10 mouse cellular contexts compared by ENCODE assay signal in genomic region chr9:61293223-61293985, GRCm38 (mm10).
DNase-seq lines count a peak whose midpoint lies in the region; ATAC-seq and TF ChIP-seq lines count a peak whose summit lies in the region.
"Had no signal": no experiment of that assay in that cellular context is flagged by ENCODE, and none has a peak within 500 bp of the region (broad histone marks: within the 10 kb centered on the region; RNA-seq: fewer than 3 reads in every experiment).

No protein-coding gene starts in this region.

- peak overlapping the region; percentile 63 for H3K27ac ChIP-seq in ES-E14 (ENCODE audit: insufficient read depth, low read depth, low read length, poor library complexity, severe bottlenecking)
- H3K27ac ChIP-seq in forebrain, embryonic 11.5 days (ENCODE audit: low read depth, low read length) = peak overlapping the region; percentile 66
- 0 out of 2 replicates have a peak overlapping the region, but pooled peaks have one; percentile 23 for H3K27ac ChIP-seq in limb, embryonic 12.5 days
- H3K27ac ChIP-seq: layer of hippocampus, adult 2 months had no signal

- no peaks in the 10 kb centered on the region for H3K36me3 ChIP-seq in ES-E14 (ENCODE audit: control insufficient read depth, insufficient read depth, low read length, poor library complexity, severe bottlenecking)
- H3K36me3 ChIP-seq in forebrain, embryonic 11.5 days (ENCODE audit: control insufficient read depth, insufficient read depth, low read length) = no peaks in the 10 kb centered on the region
- no peaks in the 10 kb centered on the region for H3K36me3 ChIP-seq in limb, embryonic 12.5 days

- H3K4me2 ChIP-seq in forebrain, embryonic 11.5 days (ENCODE audit: low read depth, low read length, severe bottlenecking) = no peak overlapping the region
- H3K4me2 ChIP-seq in limb, embryonic 12.5 days = no peak overlapping the region

- H3K4me1 ChIP-seq in ES-E14 (ENCODE audit: control insufficient read depth in 2 of 2, insufficient read depth in 2 of 2, low read length in 2 of 2, poor library complexity in 1 of 2) = peaks cover 4 to 44% of the 10 kb centered on the region in 2 experiments; a peak in 3 of 4 replicates
- H3K4me1 ChIP-seq in forebrain, embryonic 11.5 days (replicated peaks; ENCODE audit: control insufficient read depth, insufficient read depth, low read length) = peaks cover 12% of the 10 kb centered on the region
- H3K4me1 ChIP-seq in limb, embryonic 12.5 days (replicated peaks) = peaks cover 30% of the 10 kb centered on the region

- peak; percentile 81 for DNase-seq in ES-E14 (ENCODE audit: low read depth, low spot score)
- DNase-seq in brain, adult 2 months (ENCODE audit: low read depth, low spot score) = peak; percentile 98
- DNase-seq in forebrain, embryonic 11.5 days (ENCODE audit: low spot score) = peak; percentile 80
- no peak for DNase-seq in B cell, adult 2 months
- DNase-seq in right cerebral cortex, postnatal 25 days = no peak
- DNase-seq in thymus, postnatal 25 days = no peak
- DNase-seq: heart, postnatal 4 days; thymus, postnatal 4 days had no signal

- 7% methylated on average over 11 of the region's 11 CpGs for WGBS in forebrain, embryonic 11.5 days
- WGBS in limb, embryonic 12.5 days = 25% methylated on average over 11 of the region's 11 CpGs

- in situ Hi-C loops in ES-E14 (cut with MboI; ENCODE audit: low sequenced_read_pairs in 2 of 2, unreplicated experiment in 2 of 2) = no loop called here

- H3K9ac ChIP-seq in ES-E14 (ENCODE audit: insufficient read depth, low read depth, low read length, poor library complexity, severe bottlenecking) = 0 out of 2 replicates have a peak overlapping the region, but pooled peaks have one; percentile 5
- H3K9ac ChIP-seq in forebrain, embryonic 11.5 days (ENCODE audit: low read length) = peak overlapping the region; percentile 12; the same call in 1 of the 2 replicates
- H3K9ac ChIP-seq in limb, embryonic 12.5 days (replicated peaks) = no peak overlapping the region

- no peaks in the 10 kb centered on the region; the same call in 1 of the 2 replicates for H3K27me3 ChIP-seq in forebrain, embryonic 11.5 days (ENCODE audit: control insufficient read depth, insufficient read depth, low read length)
- H3K27me3 ChIP-seq in limb, embryonic 12.5 days = no peaks in the 10 kb centered on the region; the same call in 1 of the 2 replicates

- H3K4me3 ChIP-seq in ES-E14 (ENCODE audit: insufficient read depth in 1 of 2, low read depth in 1 of 2, low read length in 2 of 2, poor library complexity in 1 of 2, severe bottlenecking in 1 of 2) = no peak overlapping the region
- no peak overlapping the region for H3K4me3 ChIP-seq in forebrain, embryonic 11.5 days (ENCODE audit: low read depth, low read length)
- no peak overlapping the region for H3K4me3 ChIP-seq in limb, embryonic 12.5 days (replicated peaks)
- H3K4me3 ChIP-seq: layer of hippocampus, adult 2 months had no signal

- ATAC-seq in forebrain, embryonic 11.5 days (replicated peaks; ENCODE audit: low FRiP score) = peak; percentile 84
- ATAC-seq in limb, embryonic 12.5 days (ENCODE audit: insufficient number of reproducible peaks, insufficient read depth, low FRiP score, low TSS enrichment, low read depth) = no peak

- no peaks in the 10 kb centered on the region for H3K9me3 ChIP-seq in ES-E14 (ENCODE audit: control insufficient read depth, insufficient read depth, low read depth, low read length)
- H3K9me3 ChIP-seq in forebrain, embryonic 11.5 days (ENCODE audit: control insufficient read depth, low read length) = no peaks in the 10 kb centered on the region
- H3K9me3 ChIP-seq in limb, embryonic 12.5 days = no peaks in the 10 kb centered on the region

TF ChIP-seq in ES-E14, 5 proteins besides CTCF, POLR2A, EP300 and RAD21:
- TF ChIP-seq ZNF384 (IDR thresholded peaks at IDR 0.05; ENCODE audit: low read depth, low read length) = 0 out of 2 replicates have a peak, but pooled peaks have one; percentile 4
- no peak for TF ChIP-seq CHD2 (IDR thresholded peaks at IDR 0.05; ENCODE audit: low read depth, low read length)
- 0 out of 2 replicates have a peak, but pooled peaks have one; percentile 4 for TF ChIP-seq MAFK (IDR thresholded peaks at IDR 0.05; ENCODE audit: insufficient read depth, low read depth, low read length)
- no peak for TF ChIP-seq HCFC1 (IDR thresholded peaks at IDR 0.05; ENCODE audit: borderline replicate concordance, insufficient read depth, low read length)

Comparison
In these comparisons a context has a peak if more than half of its experiments do, and no peak if none do; other contexts are left out.
1. DNase-seq: peak in ES-E14 (single experiment), brain, adult 2 months (single experiment) and forebrain, embryonic 11.5 days (single experiment); none in B cell, adult 2 months (0 of 2), right cerebral cortex, postnatal 25 days (single experiment) and thymus, postnatal 25 days (single experiment).
2. Peak in every context shown above with its lines, with median percentiles within 50 percentile points of each other: H3K27ac ChIP-seq.